Mouse (Mus musculus): ENCODE data around the gene Slfn14. TPM values are rescaled to one million over a fixed set of nuclear protein-coding genes. Genes with fewer than 3 reads are reported as not detected.
A peak's percentile ranks its signal among the peaks of the same experiment; 100 is the strongest.

Slfn14 gene
- total RNA-seq (2012; rRNA removed), result 0.04 and 0.07 TPM in 2 replicates
- under 1 TPM in 1 of 2 experiments, not detected in 1; 0.19 TPM for polyA plus RNA-seq (2012; ENCODE audit: insufficient read depth in 1 of 2, insufficient read length in 2 of 2, low read depth in 1 of 2, low replicate concordance in 2 of 2, missing spikeins in 1 of 2)

- H3K27ac ChIP-seq (ENCODE audit: control insufficient read depth, low read depth, low read length), result peak within 1 kb of the TSS; percentile 54
- H3K36me3 ChIP-seq (ENCODE audit: control insufficient read depth in 1 of 2, insufficient read depth in 2 of 2, low read length in 2 of 2), result peaks cover 0 to 33% of the 10 kb centered on the region in 2 experiments; a peak in 2 of 4 replicates
- no peak within 1 kb of the TSS for H3K9ac ChIP-seq (ENCODE audit: control insufficient read depth, low read depth, low read length, poor library complexity, severe bottlenecking)
- H3K79me2 ChIP-seq (ENCODE audit: control insufficient read depth, insufficient read depth, low read length, poor library complexity), result peaks cover 2% of the 10 kb centered on the region
- DNase-seq (ENCODE audit: low read depth, low spot score), result peak; percentile 96
- peaks cover 25 to 35% of the 10 kb centered on the region in 2 experiments for H3K4me1 ChIP-seq (ENCODE audit: control insufficient read depth in 1 of 2, insufficient read depth in 2 of 2, low read length in 2 of 2)
- H3K27me3 ChIP-seq (ENCODE audit: control insufficient read depth in 1 of 2, insufficient read depth in 2 of 2, low read length in 2 of 2), result peaks cover 0 to 3% of the 10 kb centered on the region in 2 experiments; a peak in 2 of 4 replicates
- no peak within 1 kb of the TSS for H3K4me3 ChIP-seq (ENCODE audit: control insufficient read depth in 1 of 2, insufficient read depth in 1 of 2, low read depth in 2 of 2, low read length in 2 of 2)
- H3K9me3 ChIP-seq (replicated peaks; ENCODE audit: insufficient read depth, low read length), result no peaks in the 10 kb centered on the region
- peak; percentile 99 for TF ChIP-seq TAL1 (IDR thresholded peaks at IDR 0.05; ENCODE audit: low read length)
- TF ChIP-seq NELFE (IDR thresholded peaks at IDR 0.05; ENCODE audit: low read depth, low read length), result no peak
- TF ChIP-seq POLR2AphosphoS5 (IDR thresholded peaks at IDR 0.05; ENCODE audit: borderline replicate concordance, low read depth, low read length), result no peak
- TF ChIP-seq USF1 (IDR thresholded peaks at IDR 0.05; ENCODE audit: low read depth, low read length), result 0 out of 2 replicates have a peak, but pooled peaks have one; percentile 27
- TF ChIP-seq ELF1 (IDR thresholded peaks at IDR 0.05; ENCODE audit: low read depth, low read length), result no peak; the same call in 1 of the 2 replicates
- peak; percentile 55; the same call in 1 of the 2 replicates for TF ChIP-seq MEF2A (IDR thresholded peaks at IDR 0.05; ENCODE audit: extremely low read depth, insufficient replicate concordance, low read depth, low read length, poor library complexity, severe bottlenecking)
- peak; percentile 98 for TF ChIP-seq ETS1 (IDR thresholded peaks at IDR 0.05; ENCODE audit: low read depth, low read length)
- TF ChIP-seq EP300 (IDR thresholded peaks at IDR 0.05; ENCODE audit: low read depth in 1 of 2, low read length in 2 of 2), result peak; percentile 100
- TF ChIP-seq HCFC1 (IDR thresholded peaks at IDR 0.05; ENCODE audit: low read depth, low read length), result peak; percentile 68
- TF ChIP-seq ZNF384 (IDR thresholded peaks at IDR 0.05; ENCODE audit: low read depth, low read length), result peak; percentile 58; the same call in 1 of the 2 replicates
- TF ChIP-seq CHD1 (IDR thresholded peaks at IDR 0.05; ENCODE audit: low read depth, low read length), result 0 out of 2 replicates have a peak, but pooled peaks have one; percentile 12
- peak; percentile 76; the same call in 1 of the 2 replicates for TF ChIP-seq ZMIZ1 (IDR thresholded peaks at IDR 0.05; ENCODE audit: low read depth, low read length)
- peak; percentile 83 for TF ChIP-seq CHD2 (IDR thresholded peaks at IDR 0.05; ENCODE audit: low read length)
- peak; percentile 42; the same call in 1 of the 2 replicates for TF ChIP-seq MAX (IDR thresholded peaks at IDR 0.05; ENCODE audit: low read length)
- TF ChIP-seq CTCF (IDR thresholded peaks at IDR 0.05 in 2 of 3, conservative IDR thresholded peaks at IDR 0.05 in 1 of 3; ENCODE audit: control insufficient read depth in 1 of 3, insufficient read depth in 1 of 3, low read depth in 2 of 3, low read length in 3 of 3, poor library complexity in 1 of 3, severe bottlenecking in 1 of 3), result no peak
- TF ChIP-seq ZC3H11A (IDR thresholded peaks at IDR 0.05; ENCODE audit: low read depth, low read length), result no peak
- TF ChIP-seq MXI1 (IDR thresholded peaks at IDR 0.05; ENCODE audit: low read depth, low read length), result peak; percentile 69
- TF ChIP-seq MAFK (IDR thresholded peaks at IDR 0.05; ENCODE audit: borderline replicate concordance, low read depth, low read length), result peak; percentile 91
- TF ChIP-seq ZKSCAN1 (IDR thresholded peaks at IDR 0.05; ENCODE audit: low read depth, low read length), result no peak
- TF ChIP-seq TBP (IDR thresholded peaks at IDR 0.05; ENCODE audit: low read depth, low read length), result 0 out of 2 replicates have a peak, but pooled peaks have one; percentile 36
- peak; percentile 100 for TF ChIP-seq RCOR1 (IDR thresholded peaks at IDR 0.05; ENCODE audit: low read depth, low read length)
- TF ChIP-seq USF2 (IDR thresholded peaks at IDR 0.05; ENCODE audit: borderline replicate concordance in 1 of 2, insufficient read depth in 1 of 2, low read depth in 1 of 2, low read length in 2 of 2), result no peak
- peak; percentile 100 for TF ChIP-seq GATA1 (IDR thresholded peaks at IDR 0.05; ENCODE audit: low read depth, low read length)
- no peak for TF ChIP-seq GABPA (IDR thresholded peaks at IDR 0.05; ENCODE audit: low read depth, low read length)
- TF ChIP-seq E2F4 (IDR thresholded peaks at IDR 0.05; ENCODE audit: borderline replicate concordance, low read depth, low read length), result no peak
- TF ChIP-seq SMC3 (IDR thresholded peaks at IDR 0.05; ENCODE audit: low read depth, low read length), result no peak
- peak; percentile 35; the same call in 1 of the 2 replicates for TF ChIP-seq MYC (IDR thresholded peaks at IDR 0.05; ENCODE audit: low read depth, low read length)
- TF ChIP-seq NRF1 (IDR thresholded peaks at IDR 0.05; ENCODE audit: insufficient read depth, low read depth, low read length, poor library complexity, severe bottlenecking), result 0 out of 2 replicates have a peak, but pooled peaks have one; percentile 20
- TF ChIP-seq UBTF (IDR thresholded peaks at IDR 0.05; ENCODE audit: borderline replicate concordance, insufficient read depth, low read depth, low read length), result no peak
- 0 out of 2 replicates have a peak, but pooled peaks have one; percentile 67 for TF ChIP-seq JUND (IDR thresholded peaks at IDR 0.05; ENCODE audit: low read depth, low read length)
- TF ChIP-seq MAZ (IDR thresholded peaks at IDR 0.05; ENCODE audit: low read depth, low read length), result peak; percentile 95
- TF ChIP-seq MYB (IDR thresholded peaks at IDR 0.05; ENCODE audit: low read depth, low read length), result peak; percentile 68
- peak; percentile 94 for TF ChIP-seq SIN3A (IDR thresholded peaks at IDR 0.05; ENCODE audit: low read length)
- TF ChIP-seq RAD21 (IDR thresholded peaks at IDR 0.05; ENCODE audit: low read depth, low read length), result no peak
- TF ChIP-seq KAT2A (conservative IDR thresholded peaks at IDR 0.05; ENCODE audit: low read depth, low read length), result no peak; the same call in 1 of the 2 replicates
- 0 out of 2 replicates have a peak, but pooled peaks have one; percentile 56 for TF ChIP-seq POLR2AphosphoS2 (IDR thresholded peaks at IDR 0.05; ENCODE audit: low read length)
Observed at GRCm38 (mm10) chr11:83286566-83286965, at the start of gene Slfn14. Gene Slfn14 (minus strand): TSS chr11:83286726.
